In genomic region chr11:67921091-67921826, GRCm38 (mm10) we compare ENCODE assay signal across 8 mouse cellular contexts. TPM values are rescaled to one million over a fixed set of nuclear protein-coding genes. Genes with fewer than 3 reads are reported as not detected.
DNase-seq lines count a peak whose midpoint lies in the region; ATAC-seq lines count a peak whose summit lies in the region.

No protein-coding gene starts in this region.

- H3K27ac ChIP-seq in embryonic facial prominence, embryonic 11.5 days (replicated peaks; ENCODE audit: low read depth, low read length) = no peak overlapping the region
- H3K27ac ChIP-seq in heart, embryonic 10.5 days = peak overlapping the region; percentile 85
- no peak overlapping the region for H3K27ac ChIP-seq in liver, embryonic 16.5 days (ENCODE audit: low read length)
- H3K27ac ChIP-seq in neural tube, embryonic 13.5 days (replicated peaks) = no peak overlapping the region

- peak overlapping the region; percentile 75 for H3K4me3 ChIP-seq in embryonic facial prominence, embryonic 11.5 days (ENCODE audit: low read depth, low read length)
- peak overlapping the region; percentile 91 for H3K4me3 ChIP-seq in heart, embryonic 10.5 days
- peak overlapping the region; percentile 57 for H3K4me3 ChIP-seq in liver, embryonic 16.5 days (ENCODE audit: low read depth, low read length)
- H3K4me3 ChIP-seq in neural tube, embryonic 13.5 days = peak overlapping the region; percentile 70

- H3K4me1 ChIP-seq in embryonic facial prominence, embryonic 11.5 days (ENCODE audit: control insufficient read depth, insufficient read depth, low read length) = no peaks in the 10 kb centered on the region; the same call in 1 of the 2 replicates
- peaks cover 22% of the 10 kb centered on the region for H3K4me1 ChIP-seq in heart, embryonic 10.5 days
- H3K4me1 ChIP-seq in liver, embryonic 16.5 days (ENCODE audit: control insufficient read depth, low read depth, low read length) = no peaks in the 10 kb centered on the region; the same call in 1 of the 2 replicates
- peaks cover 18% of the 10 kb centered on the region for H3K4me1 ChIP-seq in neural tube, embryonic 13.5 days (replicated peaks)

- H3K27me3 ChIP-seq in embryonic facial prominence, embryonic 11.5 days (ENCODE audit: control insufficient read depth, insufficient read depth, low read length) = peaks cover 18% of the 10 kb centered on the region
- H3K27me3 ChIP-seq in heart, embryonic 10.5 days (ENCODE audit: insufficient read depth, poor library complexity, severe bottlenecking) = peaks cover 35% of the 10 kb centered on the region
- peaks cover 36% of the 10 kb centered on the region for H3K27me3 ChIP-seq in liver, embryonic 16.5 days (ENCODE audit: control insufficient read depth, insufficient read depth, low read depth, low read length)
- peaks cover 33% of the 10 kb centered on the region for H3K27me3 ChIP-seq in neural tube, embryonic 13.5 days

- ATAC-seq in embryonic facial prominence, embryonic 11.5 days (replicated peaks; ENCODE audit: insufficient number of reproducible peaks, low FRiP score, low TSS enrichment, low read depth) = peak; percentile 21; the same call in 1 of the 2 replicates
- ATAC-seq in liver, embryonic 16.5 days (ENCODE audit: low read depth) = no peak
- peak; percentile 44 for ATAC-seq in neural tube, embryonic 13.5 days (ENCODE audit: low read depth)
- no peak for ATAC-seq in erythroblast, adult 5-6 weeks (replicated peaks; ENCODE audit: low FRiP score, poor library complexity, severe bottlenecking)

- H3K9ac ChIP-seq in embryonic facial prominence, embryonic 11.5 days (replicated peaks; ENCODE audit: low read length) = peak overlapping the region; percentile 47
- no peak overlapping the region for H3K9ac ChIP-seq in liver, embryonic 16.5 days (ENCODE audit: low read depth, low read length)
- peak overlapping the region; percentile 68 for H3K9ac ChIP-seq in neural tube, embryonic 13.5 days

- peak overlapping the region; percentile 100 for H3K4me2 ChIP-seq in embryonic facial prominence, embryonic 11.5 days (ENCODE audit: low read depth, low read length)
- H3K4me2 ChIP-seq in liver, embryonic 16.5 days (ENCODE audit: low read depth, low read length) = peak overlapping the region; percentile 83
- H3K4me2 ChIP-seq in neural tube, embryonic 13.5 days = peak overlapping the region; percentile 100

- no peaks in the 10 kb centered on the region for H3K9me3 ChIP-seq in embryonic facial prominence, embryonic 11.5 days (replicated peaks; ENCODE audit: control insufficient read depth, low read length)
- H3K9me3 ChIP-seq in heart, embryonic 10.5 days = no peaks in the 10 kb centered on the region
- H3K9me3 ChIP-seq in liver, embryonic 16.5 days (replicated peaks; ENCODE audit: control insufficient read depth, low read length) = no peaks in the 10 kb centered on the region
- H3K9me3 ChIP-seq in neural tube, embryonic 13.5 days = no peaks in the 10 kb centered on the region

- WGBS in embryonic facial prominence, embryonic 11.5 days = 2% methylated on average over 47 of the region's 47 CpGs
- WGBS in heart, embryonic 10.5 days = 2% methylated on average over 47 of the region's 47 CpGs
- 2% methylated on average over 47 of the region's 47 CpGs for WGBS in liver, embryonic 16.5 days (ENCODE audit: insufficient replicate concordance)
- 2% methylated on average over 47 of the region's 47 CpGs for WGBS in neural tube, embryonic 13.5 days

- peak; percentile 10 to 37 for DNase-seq in left cerebral cortex, adult 18-20 months (ENCODE audit: low spot score in 2 of 2)
- DNase-seq in left cerebral cortex, adult 11 months (ENCODE audit: low spot score) = no peak
- DNase-seq in embryonic facial prominence, embryonic 11.5 days (ENCODE audit: low spot score) = peak; percentile 57
- peak; percentile 80 for DNase-seq in heart, embryonic 10.5 days (ENCODE audit: low spot score)
- DNase-seq in kidney, adult 8-10 months = peak; percentile 51 to 70

- H3K36me3 ChIP-seq in embryonic facial prominence, embryonic 11.5 days (replicated peaks; ENCODE audit: control insufficient read depth, insufficient read depth, low read depth, low read length) = no peaks in the 10 kb centered on the region
- no peaks in the 10 kb centered on the region for H3K36me3 ChIP-seq in heart, embryonic 10.5 days
- no peaks in the 10 kb centered on the region for H3K36me3 ChIP-seq in liver, embryonic 16.5 days (ENCODE audit: control insufficient read depth, insufficient read depth)
- H3K36me3 ChIP-seq in neural tube, embryonic 13.5 days = no peaks in the 10 kb centered on the region

RNA-seq across cellular contexts. Expression of gene Usp43, which starts 0.7 kb away (rescaled TPM):
- 1 to 10 TPM; 2.7 to 2.8 TPM for total RNA-seq in left cerebral cortex, adult 18-20 months (2021)
- polyA plus RNA-seq in embryonic facial prominence, embryonic 11.5 days (2014; fragmentation: Nextera tagmentation; extraction: Ambion mirVana) = 0.64 and 0.70 TPM in 2 replicates
- polyA plus RNA-seq in heart, embryonic 10.5 days (2016; fragmentation: Nextera tagmentation; extraction: Ambion mirVana) = 0.24 and 0.36 TPM in 2 replicates
- polyA plus RNA-seq in liver, embryonic 16.5 days (2015; fragmentation: Nextera tagmentation; extraction: Ambion mirVana) = 0.08 TPM in 1 of 2 replicates, not detected in the other
- 0.18 and 0.35 TPM in 2 replicates for polyA plus RNA-seq in neural tube, embryonic 13.5 days (2015; fragmentation: Nextera tagmentation; extraction: Ambion mirVana)
- not detected in 2 replicates for total RNA-seq in erythroblast, adult 5-6 weeks (2015; ENCODE audit: low replicate concordance)
- not detected in 2 replicates for total RNA-seq in erythroblast, adult 5-6 weeks (2017; ENCODE audit: low replicate concordance)

RNA-seq across cellular contexts. Expression of gene Cfap52, which starts 44.2 kb away (rescaled TPM):
- total RNA-seq in left cerebral cortex, adult 18-20 months (2021) = 1 to 10 TPM; 1.9 to 4.7 TPM
- polyA plus RNA-seq in embryonic facial prominence, embryonic 11.5 days (2014; fragmentation: Nextera tagmentation; extraction: Ambion mirVana) = 0.33 TPM in 1 of 2 replicates, not detected in the other
- polyA plus RNA-seq in heart, embryonic 10.5 days (2016; fragmentation: Nextera tagmentation; extraction: Ambion mirVana) = 0.35 and 0.48 TPM in 2 replicates
- not detected in 2 replicates for polyA plus RNA-seq in liver, embryonic 16.5 days (2015; fragmentation: Nextera tagmentation; extraction: Ambion mirVana)
- 0.95 and 1.6 TPM in 2 replicates for polyA plus RNA-seq in neural tube, embryonic 13.5 days (2015; fragmentation: Nextera tagmentation; extraction: Ambion mirVana)
- not detected in 2 replicates for total RNA-seq in erythroblast, adult 5-6 weeks (2015; ENCODE audit: low replicate concordance)
- not detected in 2 replicates for total RNA-seq in erythroblast, adult 5-6 weeks (2017; ENCODE audit: low replicate concordance)

RNA-seq across cellular contexts. Expression of gene Stx8, which starts 44.7 kb away (rescaled TPM):
- 10 to 100 TPM; 34.3 to 38.1 TPM for total RNA-seq in left cerebral cortex, adult 18-20 months (2021)
- 55.2 and 60.9 TPM in 2 replicates for polyA plus RNA-seq in embryonic facial prominence, embryonic 11.5 days (2014; fragmentation: Nextera tagmentation; extraction: Ambion mirVana)
- polyA plus RNA-seq in heart, embryonic 10.5 days (2016; fragmentation: Nextera tagmentation; extraction: Ambion mirVana) = 53.3 and 57.1 TPM in 2 replicates
- 16.6 and 19.6 TPM in 2 replicates for polyA plus RNA-seq in liver, embryonic 16.5 days (2015; fragmentation: Nextera tagmentation; extraction: Ambion mirVana)
- polyA plus RNA-seq in neural tube, embryonic 13.5 days (2015; fragmentation: Nextera tagmentation; extraction: Ambion mirVana) = 73.8 and 74.2 TPM in 2 replicates
- 3.8 and 6.1 TPM in 2 replicates for total RNA-seq in erythroblast, adult 5-6 weeks (2015; ENCODE audit: low replicate concordance)
- 5.3 and 9.5 TPM in 2 replicates for total RNA-seq in erythroblast, adult 5-6 weeks (2017; ENCODE audit: low replicate concordance)

Comparison
In these comparisons a context has a peak if more than half of its experiments do, and no peak if none do; other contexts are left out.
1. ATAC-seq: peak in embryonic facial prominence, embryonic 11.5 days (single experiment) and neural tube, embryonic 13.5 days (single experiment); none in liver, embryonic 16.5 days (single experiment) and erythroblast, adult 5-6 weeks (single experiment).
2. Peak in every context shown above with its lines, with median percentiles within 50 percentile points of each other: H3K4me2 ChIP-seq and H3K4me3 ChIP-seq.